ENCODE assay signal across 7 mouse cellular contexts in genomic region chr11:98027297-98027688, GRCm38 (mm10). TPM values are rescaled to one million over a fixed set of nuclear protein-coding genes. Genes with fewer than 3 reads are reported as not detected.
A peak's percentile ranks its signal among the peaks of the same experiment; 100 is the strongest.
DNase-seq lines count a peak whose midpoint lies in the region; ATAC-seq and TF ChIP-seq lines count a peak whose summit lies in the region.

No protein-coding gene starts in this region.

- H3K4me1 ChIP-seq in spleen, adult 2 months (ENCODE audit: control insufficient read depth, insufficient read depth, insufficient read length): peaks cover 6% of the 10 kb centered on the region; the same call in 1 of the 2 replicates
- H3K4me1 ChIP-seq in embryonic facial prominence, embryonic 15.5 days: peaks cover 26% of the 10 kb centered on the region
- H3K4me1 ChIP-seq in limb, embryonic 12.5 days (replicated peaks): peaks cover 16% of the 10 kb centered on the region
- peaks cover 11% of the 10 kb centered on the region for H3K4me1 ChIP-seq in stomach, embryonic 16.5 days (ENCODE audit: control insufficient read depth, insufficient read depth, low read length)

- H3K4me3 ChIP-seq in spleen, adult 2 months (ENCODE audit: extremely low read depth, insufficient read depth, insufficient read length): peak overlapping the region; percentile 98
- H3K4me3 ChIP-seq in embryonic facial prominence, embryonic 15.5 days (replicated peaks): peak overlapping the region; percentile 98
- peak overlapping the region; percentile 99 for H3K4me3 ChIP-seq in limb, embryonic 12.5 days (replicated peaks)
- peak overlapping the region; percentile 88 for H3K4me3 ChIP-seq in stomach, embryonic 16.5 days (replicated peaks; ENCODE audit: low read length)

- TF ChIP-seq POLR2A in spleen, adult 2 months (IDR thresholded peaks at IDR 0.05; ENCODE audit: low read depth, low read length): no peak

- peak overlapping the region; percentile 100 for H3K9ac ChIP-seq in embryonic facial prominence, embryonic 15.5 days
- peak overlapping the region; percentile 99 for H3K9ac ChIP-seq in limb, embryonic 12.5 days (replicated peaks)
- peak overlapping the region; percentile 100 for H3K9ac ChIP-seq in stomach, embryonic 16.5 days (ENCODE audit: low read length)

- H3K36me3 ChIP-seq in spleen, adult 2 months (ENCODE audit: control insufficient read depth, insufficient read depth, low read length): peaks cover 13% of the 10 kb centered on the region
- H3K36me3 ChIP-seq in embryonic facial prominence, embryonic 15.5 days: peaks cover 35% of the 10 kb centered on the region
- peaks cover 34% of the 10 kb centered on the region for H3K36me3 ChIP-seq in limb, embryonic 12.5 days
- H3K36me3 ChIP-seq in stomach, embryonic 16.5 days (ENCODE audit: control insufficient read depth, insufficient read depth, low read length): 0 out of 2 replicates have a peak, but pooled peaks cover 11% of the 10 kb centered on the region

- no peak for DNase-seq in spleen, adult 2 months (ENCODE audit: low read depth in 1 of 2, low spot score in 2 of 2)
- DNase-seq in spleen, postnatal 10 days (ENCODE audit: low spot score in 2 of 2): no peak
- no peak for DNase-seq in gastrocnemius, postnatal 25 days
- no peak for DNase-seq in layer of hippocampus, adult 18-20 months (ENCODE audit: low spot score in 2 of 2)

- peak overlapping the region; percentile 68 for H3K4me2 ChIP-seq in embryonic facial prominence, embryonic 15.5 days (replicated peaks)
- peak overlapping the region; percentile 82 for H3K4me2 ChIP-seq in limb, embryonic 12.5 days
- H3K4me2 ChIP-seq in stomach, embryonic 16.5 days (ENCODE audit: low read depth, low read length): peak overlapping the region; percentile 72

- H3K9me3 ChIP-seq in embryonic facial prominence, embryonic 15.5 days (replicated peaks): no peaks in the 10 kb centered on the region
- no peaks in the 10 kb centered on the region for H3K9me3 ChIP-seq in limb, embryonic 12.5 days
- no peaks in the 10 kb centered on the region for H3K9me3 ChIP-seq in stomach, embryonic 16.5 days (replicated peaks; ENCODE audit: control insufficient read depth, low read length)

- H3K27me3 ChIP-seq in spleen, adult 2 months (ENCODE audit: control insufficient read depth, insufficient read depth, low read length): no peaks in the 10 kb centered on the region
- no peaks in the 10 kb centered on the region for H3K27me3 ChIP-seq in embryonic facial prominence, embryonic 15.5 days
- no peaks in the 10 kb centered on the region for H3K27me3 ChIP-seq in limb, embryonic 12.5 days
- no peaks in the 10 kb centered on the region for H3K27me3 ChIP-seq in stomach, embryonic 16.5 days (ENCODE audit: control insufficient read depth, insufficient read depth, low read length)

- no peak for TF ChIP-seq CTCF in spleen, adult 2 months (IDR thresholded peaks at IDR 0.05; ENCODE audit: extremely low read depth, insufficient read depth, insufficient read length, insufficient replicate concordance)

- under 1% methylated on average over 18 of the region's 18 CpGs for WGBS in spleen, adult 2 months
- 0% methylated on average over 18 of the region's 18 CpGs for WGBS in embryonic facial prominence, embryonic 15.5 days
- 0% methylated on average over 18 of the region's 18 CpGs for WGBS in limb, embryonic 12.5 days
- under 1% methylated on average over 18 of the region's 18 CpGs for WGBS in stomach, embryonic 16.5 days

- no peak for ATAC-seq in embryonic facial prominence, embryonic 15.5 days (ENCODE audit: insufficient number of reproducible peaks, low FRiP score, low TSS enrichment, low read depth)
- no peak for ATAC-seq in limb, embryonic 12.5 days (ENCODE audit: insufficient number of reproducible peaks, insufficient read depth, low FRiP score, low TSS enrichment, low read depth)
- no peak for ATAC-seq in stomach, embryonic 16.5 days (ENCODE audit: insufficient read depth, low FRiP score)

- H3K27ac ChIP-seq in spleen, adult 2 months (ENCODE audit: insufficient read depth, low read length): peak overlapping the region; percentile 78
- H3K27ac ChIP-seq in embryonic facial prominence, embryonic 15.5 days (replicated peaks): peak overlapping the region; percentile 94
- peak overlapping the region; percentile 91 for H3K27ac ChIP-seq in limb, embryonic 12.5 days
- H3K27ac ChIP-seq in stomach, embryonic 16.5 days (ENCODE audit: low read length): peak overlapping the region; percentile 72

RNA-seq across cellular contexts. Expression of gene Rpl19, which starts 0.8 kb away (rescaled TPM):
- polyA plus RNA-seq in spleen, adult 2 months (2012; rRNA removed): 555 and 724 TPM in 2 replicates
- polyA plus RNA-seq in embryonic facial prominence, embryonic 15.5 days (2015; fragmentation: Nextera tagmentation; extraction: Ambion mirVana): 1,021 and 1,069 TPM in 2 replicates
- 1,014 and 1,051 TPM in 2 replicates for polyA plus RNA-seq in limb, embryonic 12.5 days (2016; fragmentation: Nextera tagmentation; extraction: Ambion mirVana)
- polyA plus RNA-seq in stomach, embryonic 16.5 days (2015; fragmentation: Nextera tagmentation; extraction: Ambion mirVana): 825 and 942 TPM in 2 replicates
- 100 to 1,000 TPM; 421 to 453 TPM for total RNA-seq in gastrocnemius, postnatal 25 days (2021)
- 100 to 1,000 TPM; 601 to 664 TPM for total RNA-seq in layer of hippocampus, adult 18-20 months (2021)

RNA-seq across cellular contexts. Expression of gene Cacnb1, which starts 4.5 kb away (rescaled TPM):
- polyA plus RNA-seq in spleen, adult 2 months (2012; rRNA removed): 8.5 and 8.9 TPM in 2 replicates
- polyA plus RNA-seq in embryonic facial prominence, embryonic 15.5 days (2015; fragmentation: Nextera tagmentation; extraction: Ambion mirVana): 21.3 and 22.0 TPM in 2 replicates
- 13.2 and 16.0 TPM in 2 replicates for polyA plus RNA-seq in limb, embryonic 12.5 days (2016; fragmentation: Nextera tagmentation; extraction: Ambion mirVana)
- polyA plus RNA-seq in stomach, embryonic 16.5 days (2015; fragmentation: Nextera tagmentation; extraction: Ambion mirVana): 7.0 and 12.1 TPM in 2 replicates
- 100 to 1,000 TPM; 212 to 259 TPM for total RNA-seq in gastrocnemius, postnatal 25 days (2021)
- total RNA-seq in layer of hippocampus, adult 18-20 months (2021): 100 to 1,000 TPM; 148 to 155 TPM

RNA-seq across cellular contexts. Expression of gene Stac2, which starts 26.0 kb away (rescaled TPM):
- 6.3 and 6.6 TPM in 2 replicates for polyA plus RNA-seq in spleen, adult 2 months (2012; rRNA removed)
- 0.25 and 0.55 TPM in 2 replicates for polyA plus RNA-seq in embryonic facial prominence, embryonic 15.5 days (2015; fragmentation: Nextera tagmentation; extraction: Ambion mirVana)
- polyA plus RNA-seq in limb, embryonic 12.5 days (2016; fragmentation: Nextera tagmentation; extraction: Ambion mirVana): 0.31 and 0.68 TPM in 2 replicates
- polyA plus RNA-seq in stomach, embryonic 16.5 days (2015; fragmentation: Nextera tagmentation; extraction: Ambion mirVana): 0.25 and 0.47 TPM in 2 replicates
- total RNA-seq in gastrocnemius, postnatal 25 days (2021): under 1 TPM in 1 of 2 experiments, not detected in 1; 0.13 TPM
- 10 to 100 TPM; 45.7 to 55.2 TPM for total RNA-seq in layer of hippocampus, adult 18-20 months (2021)

RNA-seq across cellular contexts. Expression of gene Arl5c, which starts 31.3 kb away (rescaled TPM):
- 24.6 and 28.9 TPM in 2 replicates for polyA plus RNA-seq in spleen, adult 2 months (2012; rRNA removed)
- polyA plus RNA-seq in embryonic facial prominence, embryonic 15.5 days (2015; fragmentation: Nextera tagmentation; extraction: Ambion mirVana): 13.0 and 14.7 TPM in 2 replicates
- polyA plus RNA-seq in limb, embryonic 12.5 days (2016; fragmentation: Nextera tagmentation; extraction: Ambion mirVana): 5.9 and 7.1 TPM in 2 replicates
- polyA plus RNA-seq in stomach, embryonic 16.5 days (2015; fragmentation: Nextera tagmentation; extraction: Ambion mirVana): 10.5 and 11.8 TPM in 2 replicates
- under 1 TPM in 1 of 2 experiments, not detected in 1; 0.27 TPM for total RNA-seq in gastrocnemius, postnatal 25 days (2021)
- total RNA-seq in layer of hippocampus, adult 18-20 months (2021): under 1 TPM; 0.76 to 0.94 TPM

RNA-seq across cellular contexts. Expression of gene Plxdc1, which starts 41.0 kb away (rescaled TPM):
- 9.0 and 9.7 TPM in 2 replicates for polyA plus RNA-seq in spleen, adult 2 months (2012; rRNA removed)
- polyA plus RNA-seq in embryonic facial prominence, embryonic 15.5 days (2015; fragmentation: Nextera tagmentation; extraction: Ambion mirVana): 2.3 TPM in 2 replicates
- polyA plus RNA-seq in limb, embryonic 12.5 days (2016; fragmentation: Nextera tagmentation; extraction: Ambion mirVana): 0.12 TPM in 1 of 2 replicates, not detected in the other
- polyA plus RNA-seq in stomach, embryonic 16.5 days (2015; fragmentation: Nextera tagmentation; extraction: Ambion mirVana): 0.72 and 1.0 TPM in 2 replicates
- total RNA-seq in gastrocnemius, postnatal 25 days (2021): 1 to 10 TPM; 3.1 TPM
- total RNA-seq in layer of hippocampus, adult 18-20 months (2021): 10 to 100 TPM; 10.3 to 14.4 TPM
